Mouse (Mus musculus): ENCODE results near the gene Bzw2.

The Bzw2 gene

DNA sequence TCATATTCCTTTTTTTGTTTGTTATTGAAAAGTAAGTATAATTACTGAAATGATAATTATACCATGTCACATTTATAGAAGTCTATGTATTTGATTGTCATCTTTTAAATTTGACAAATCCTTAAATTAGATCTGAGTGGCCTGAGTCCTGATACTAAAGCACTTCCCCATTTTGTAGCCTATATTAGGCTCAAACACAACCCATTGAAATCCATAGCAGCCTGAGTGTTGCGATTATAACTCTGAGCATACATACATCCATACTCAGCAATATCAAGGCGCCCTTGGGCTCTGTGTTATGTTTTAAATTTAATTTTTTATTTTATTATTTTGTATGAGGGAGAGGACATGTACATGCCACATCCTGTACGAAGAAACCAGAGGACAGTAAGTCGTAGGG, 87.6 kb downstream of the Bzw2 start:
- DNase-seq (ENCODE audit: low spot score): no peak

- DNase-seq (ENCODE audit: low spot score): no peak
These were observed 90.3 kb downstream of the Bzw2 start for GRCm38 (mm10) chr12:36067538-36067937.

GRCm38 (mm10) chr12:36065911-36066310, 92.0 kb downstream of the Bzw2 start:
- peak; percentile 47 for DNase-seq (ENCODE audit: low spot score)

DNA sequence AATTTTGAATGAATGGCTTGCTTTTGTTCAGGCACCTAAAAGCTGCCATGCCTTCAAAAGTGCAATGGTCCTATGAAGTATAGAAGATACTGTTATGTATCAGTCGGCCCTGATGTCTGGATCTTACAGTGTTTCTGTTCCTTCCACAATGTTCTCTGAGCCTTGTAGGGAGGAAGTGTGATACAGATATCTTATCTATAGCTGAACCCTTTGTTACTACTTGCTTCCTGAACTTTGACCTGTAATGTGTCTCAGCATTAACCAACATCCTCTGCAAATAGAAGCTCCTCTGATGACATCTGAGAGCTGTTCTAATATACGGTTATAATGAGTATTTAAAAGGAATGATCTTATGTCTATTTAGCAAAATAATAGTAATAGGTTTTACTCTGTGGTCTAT, 100.2 kb downstream of the Bzw2 start:
- DNase-seq (ENCODE audit: low spot score): no peak

GRCm38 (mm10) chr12:36050276-36050675, 107.6 kb downstream of the Bzw2 start:
- no peak for DNase-seq (ENCODE audit: low spot score)

DNA sequence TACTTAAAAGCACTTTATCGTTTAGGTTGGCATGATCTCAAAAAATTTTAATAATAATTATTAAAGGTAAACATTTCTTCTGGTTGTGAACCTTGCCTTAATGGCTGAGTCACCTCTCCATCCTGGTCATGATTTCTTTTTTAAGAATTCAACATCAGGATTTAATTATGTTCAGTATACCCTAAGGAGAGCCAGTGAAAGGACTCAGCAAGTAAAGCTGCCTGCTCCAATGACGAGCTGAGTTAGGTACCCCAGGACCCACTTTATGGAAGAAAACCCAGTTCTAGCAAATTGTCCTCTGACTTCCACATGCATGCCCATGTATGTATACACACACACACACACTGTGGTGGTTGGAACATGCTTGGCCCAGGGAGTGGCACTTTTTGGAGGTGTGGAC, 110.3 kb downstream of the Bzw2 start:
- DNase-seq (ENCODE audit: low spot score): no peak

GRCm38 (mm10) chr12:36046196-36046595, 111.7 kb downstream of the Bzw2 start:
- DNase-seq (ENCODE audit: low spot score): no peak

GRCm38 (mm10) chr12:36044691-36045090, 113.2 kb downstream of the Bzw2 start:
- DNase-seq (ENCODE audit: low spot score): no peak

DNA sequence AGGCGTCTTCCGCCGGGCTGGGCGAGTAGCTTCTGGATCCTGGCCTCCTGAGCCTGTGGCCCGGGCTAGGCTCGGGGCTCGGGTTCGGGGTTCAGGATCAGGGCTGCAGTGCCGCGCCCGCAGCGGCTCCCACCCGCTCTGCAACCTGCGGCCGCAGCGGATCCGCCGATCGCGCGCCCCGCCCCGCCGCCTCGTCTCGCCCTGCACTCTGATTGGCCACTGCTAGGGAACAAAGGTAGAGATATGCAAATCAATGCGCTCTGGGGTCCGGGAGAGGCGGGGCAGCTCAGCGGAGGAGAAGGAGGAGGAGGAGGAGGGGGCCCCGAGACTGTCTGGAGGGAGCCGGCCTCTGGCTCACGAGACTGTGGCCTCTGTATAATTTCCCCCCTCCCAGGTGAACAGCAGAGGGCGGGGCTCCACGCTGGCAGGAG, 115.5 kb downstream of the Bzw2 start, which contains the start of gene Tspan13:
Gene Tspan13, minus strand, starts transcription at position 153 of the 431 bp plus-strand sequence.
- DNase-seq (ENCODE audit: low spot score): peak; percentile 94

Measured in MN1 (cell line).